Mouse (Mus musculus): ENCODE measurements around the gene Fbf1.

DNA sequence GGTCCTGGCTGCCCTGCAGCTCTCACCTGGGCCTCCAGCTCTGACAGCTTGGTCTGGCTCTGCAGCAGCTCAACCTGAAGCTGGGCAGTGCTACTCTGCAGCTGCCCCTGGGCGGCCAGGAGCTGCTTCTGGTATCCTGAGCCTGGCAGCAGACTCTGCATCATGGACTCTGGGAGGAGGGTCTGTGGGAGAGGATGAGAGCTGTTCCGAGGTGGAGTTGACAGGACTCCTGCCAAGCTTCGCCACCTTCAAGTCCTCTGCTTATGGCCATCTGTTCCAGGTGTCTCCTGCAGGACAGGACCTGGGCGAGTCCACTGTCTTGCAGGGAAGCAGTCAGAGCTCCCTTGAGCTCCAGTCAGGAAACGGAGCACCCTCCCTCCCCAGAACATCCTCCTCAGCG, 18.6 kb downstream of the Fbf1 start:
- no peak for TF ChIP-seq POLR2A (IDR thresholded peaks at IDR 0.05; ENCODE audit: low read depth, low read length)
- no peak for TF ChIP-seq CTCF (conservative IDR thresholded peaks at IDR 0.05; ENCODE audit: insufficient read depth, insufficient read length, low read depth, low read length)

Measured in kidney, adult 2 months (tissue).